Mouse (Mus musculus): ENCODE results near the gene Tnfsf10. TPM values are rescaled to one million over a fixed set of nuclear protein-coding genes. Genes with fewer than 3 reads are reported as not detected.

Gene Tnfsf10
- polyA plus RNA-seq, 1 experiment, result 0.21 TPM

- Histone ChIP-seq H3K4me1 (ENCODE audit: control insufficient read depth, insufficient read depth, low read length) (no peaks in the 10 kb centered on the region), H3K36me3 (ENCODE audit: control insufficient read depth, insufficient read depth, low read length) (no peaks in the 10 kb centered on the region), H3K27ac (ENCODE audit: control insufficient read depth, insufficient read depth, low read depth, low read length) (no peak overlapping the region), H3K4me3 (ENCODE audit: control insufficient read depth, low read depth, low read length) (no peak overlapping the region), H3K27me3 (ENCODE audit: control insufficient read depth, insufficient read depth, low read length) (no peaks in the 10 kb centered on the region)
- TF ChIP-seq CTCF (IDR thresholded peaks at IDR 0.05; ENCODE audit: control insufficient read depth, insufficient read depth, insufficient replicate concordance, low read depth, low read length), result no peak
- no peak for TF ChIP-seq POLR2A (IDR thresholded peaks at IDR 0.05; ENCODE audit: control insufficient read depth, low read depth, low read length)
Measured at GRCm38 (mm10) chr3:27326633-27327191, 9.9 kb downstream of the Tnfsf10 start.

- Histone ChIP-seq H3K4me3 (ENCODE audit: control insufficient read depth, low read depth, low read length) (no peak overlapping the region), H3K27ac (ENCODE audit: control insufficient read depth, insufficient read depth, low read depth, low read length) (no peak overlapping the region), H3K36me3 (ENCODE audit: control insufficient read depth, insufficient read depth, low read length) (no peaks in the 10 kb centered on the region), H3K27me3 (ENCODE audit: control insufficient read depth, insufficient read depth, low read length) (no peaks in the 10 kb centered on the region), H3K4me1 (ENCODE audit: control insufficient read depth, insufficient read depth, low read length) (no peaks in the 10 kb centered on the region)
- TF ChIP-seq POLR2A (IDR thresholded peaks at IDR 0.05; ENCODE audit: control insufficient read depth, low read depth, low read length) (no peak), CTCF (IDR thresholded peaks at IDR 0.05; ENCODE audit: control insufficient read depth, insufficient read depth, insufficient replicate concordance, low read depth, low read length) (no peak)
Measured at GRCm38 (mm10) chr3:27330706-27331105, 13.9 kb downstream of the Tnfsf10 start.

- peaks cover 3% of the 10 kb centered on the region for H3K4me1 ChIP-seq (ENCODE audit: control insufficient read depth, insufficient read depth, low read length)
- TF ChIP-seq CTCF (IDR thresholded peaks at IDR 0.05; ENCODE audit: control insufficient read depth, insufficient read depth, insufficient replicate concordance, low read depth, low read length) (no peak), POLR2A (IDR thresholded peaks at IDR 0.05; ENCODE audit: control insufficient read depth, low read depth, low read length) (no peak)
- no peak overlapping the region for H3K27ac ChIP-seq (ENCODE audit: control insufficient read depth, insufficient read depth, low read depth, low read length)
- no peaks in the 10 kb centered on the region for H3K36me3 ChIP-seq (ENCODE audit: control insufficient read depth, insufficient read depth, low read length)
- no peak overlapping the region for H3K4me3 ChIP-seq (ENCODE audit: control insufficient read depth, low read depth, low read length)
- H3K27me3 ChIP-seq (ENCODE audit: control insufficient read depth, insufficient read depth, low read length), result no peaks in the 10 kb centered on the region
Measured at GRCm38 (mm10) chr3:27338437-27338836, 21.6 kb downstream of the Tnfsf10 start.

- no peaks in the 10 kb centered on the region for H3K36me3 ChIP-seq (ENCODE audit: control insufficient read depth, insufficient read depth, low read length)
- H3K4me1 ChIP-seq (ENCODE audit: control insufficient read depth, insufficient read depth, low read length), result peaks cover 3% of the 10 kb centered on the region
- H3K27me3 ChIP-seq (ENCODE audit: control insufficient read depth, insufficient read depth, low read length), result no peaks in the 10 kb centered on the region
- no peak overlapping the region for H3K27ac ChIP-seq (ENCODE audit: control insufficient read depth, insufficient read depth, low read depth, low read length)
- no peak overlapping the region for H3K4me3 ChIP-seq (ENCODE audit: control insufficient read depth, low read depth, low read length)
- no peak for TF ChIP-seq CTCF (IDR thresholded peaks at IDR 0.05; ENCODE audit: control insufficient read depth, insufficient read depth, insufficient replicate concordance, low read depth, low read length)
- no peak for TF ChIP-seq POLR2A (IDR thresholded peaks at IDR 0.05; ENCODE audit: control insufficient read depth, low read depth, low read length)
Measured at GRCm38 (mm10) chr3:27338887-27339286, 22.1 kb downstream of the Tnfsf10 start.

- TF ChIP-seq CTCF (IDR thresholded peaks at IDR 0.05; ENCODE audit: control insufficient read depth, insufficient read depth, insufficient replicate concordance, low read depth, low read length) (no peak), POLR2A (IDR thresholded peaks at IDR 0.05; ENCODE audit: control insufficient read depth, low read depth, low read length) (no peak)
- no peak overlapping the region for H3K27ac ChIP-seq (ENCODE audit: control insufficient read depth, insufficient read depth, low read depth, low read length)
- H3K36me3 ChIP-seq (ENCODE audit: control insufficient read depth, insufficient read depth, low read length), result no peaks in the 10 kb centered on the region
- H3K4me3 ChIP-seq (ENCODE audit: control insufficient read depth, low read depth, low read length), result no peak overlapping the region
- no peaks in the 10 kb centered on the region for H3K27me3 ChIP-seq (ENCODE audit: control insufficient read depth, insufficient read depth, low read length)
- H3K4me1 ChIP-seq (ENCODE audit: control insufficient read depth, insufficient read depth, low read length), result peaks cover 3% of the 10 kb centered on the region
Measured at GRCm38 (mm10) chr3:27340757-27341156, 23.9 kb downstream of the Tnfsf10 start.

GRCm38 (mm10) chr3:27342462-27342861, 25.6 kb downstream of the Tnfsf10 start:
- no peak overlapping the region for H3K4me3 ChIP-seq (ENCODE audit: control insufficient read depth, low read depth, low read length)
- H3K27ac ChIP-seq (ENCODE audit: control insufficient read depth, insufficient read depth, low read depth, low read length), result no peak overlapping the region
- peaks cover 3% of the 10 kb centered on the region for H3K4me1 ChIP-seq (ENCODE audit: control insufficient read depth, insufficient read depth, low read length)
- H3K36me3 ChIP-seq (ENCODE audit: control insufficient read depth, insufficient read depth, low read length), result no peaks in the 10 kb centered on the region
- no peaks in the 10 kb centered on the region for H3K27me3 ChIP-seq (ENCODE audit: control insufficient read depth, insufficient read depth, low read length)
- no peak for TF ChIP-seq POLR2A (IDR thresholded peaks at IDR 0.05; ENCODE audit: control insufficient read depth, low read depth, low read length)

- Histone ChIP-seq H3K27ac (ENCODE audit: control insufficient read depth, insufficient read depth, low read depth, low read length) (no peak overlapping the region), H3K4me3 (ENCODE audit: control insufficient read depth, low read depth, low read length) (no peak overlapping the region), H3K36me3 (ENCODE audit: control insufficient read depth, insufficient read depth, low read length) (no peaks in the 10 kb centered on the region), H3K4me1 (ENCODE audit: control insufficient read depth, insufficient read depth, low read length) (peaks cover 3% of the 10 kb centered on the region), H3K27me3 (ENCODE audit: control insufficient read depth, insufficient read depth, low read length) (no peaks in the 10 kb centered on the region)
- TF ChIP-seq POLR2A (IDR thresholded peaks at IDR 0.05; ENCODE audit: control insufficient read depth, low read depth, low read length) (no peak), CTCF (IDR thresholded peaks at IDR 0.05; ENCODE audit: control insufficient read depth, insufficient read depth, insufficient replicate concordance, low read depth, low read length) (peak; percentile 79; the same call in 1 of the 2 replicates)
Measured at GRCm38 (mm10) chr3:27345526-27345925, 28.7 kb downstream of the Tnfsf10 start.

GRCm38 (mm10) chr3:27348462-27348861, 31.6 kb downstream of the Tnfsf10 start:
- no peaks in the 10 kb centered on the region; the same call in 1 of the 2 replicates for H3K4me1 ChIP-seq (ENCODE audit: control insufficient read depth, insufficient read depth, low read length)
- no peaks in the 10 kb centered on the region for H3K36me3 ChIP-seq (ENCODE audit: control insufficient read depth, insufficient read depth, low read length)
- no peaks in the 10 kb centered on the region for H3K27me3 ChIP-seq (ENCODE audit: control insufficient read depth, insufficient read depth, low read length)
- H3K27ac ChIP-seq (ENCODE audit: control insufficient read depth, insufficient read depth, low read depth, low read length), result no peak overlapping the region
- H3K4me3 ChIP-seq (ENCODE audit: control insufficient read depth, low read depth, low read length), result no peak overlapping the region
- TF ChIP-seq CTCF (IDR thresholded peaks at IDR 0.05; ENCODE audit: control insufficient read depth, insufficient read depth, insufficient replicate concordance, low read depth, low read length) (no peak), POLR2A (IDR thresholded peaks at IDR 0.05; ENCODE audit: control insufficient read depth, low read depth, low read length) (no peak)

All from testis, adult 2 months (tissue).